29 mouse cellular contexts compared by ENCODE assay signal in the genomic region with DNA sequence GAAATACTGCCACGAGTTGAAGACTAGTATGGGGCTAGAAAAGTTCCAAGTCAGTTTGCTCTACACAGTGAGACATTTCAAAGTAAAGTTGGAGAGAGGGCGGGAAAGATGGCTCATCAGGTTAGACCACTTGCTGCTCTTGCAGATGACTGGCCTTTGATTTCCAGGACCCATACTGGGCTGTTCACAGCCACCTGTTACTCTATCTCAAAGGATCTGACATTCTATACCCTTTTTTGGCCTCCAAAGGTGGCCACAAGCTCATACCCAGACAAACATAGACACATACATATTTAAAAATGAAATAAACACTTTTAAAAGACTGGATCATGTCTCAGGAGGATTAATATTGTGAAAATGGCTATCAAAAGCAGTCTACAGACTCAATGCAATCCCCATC.
"Had no signal": no experiment of that assay in that cellular context is flagged by ENCODE, and none has a peak within 500 bp of the region (broad histone marks: within the 10 kb centered on the region; RNA-seq: fewer than 3 reads in every experiment).

No protein-coding gene starts in this region.

- H3K4me1 ChIP-seq: heart, embryonic 10.5 days; heart, embryonic 15.5 days; hindbrain, embryonic 10.5 days; hindbrain, embryonic 12.5 days; hindbrain, embryonic 13.5 days; hindbrain, embryonic 15.5 days; intestine, embryonic 15.5 days; kidney, embryonic 15.5 days had no signal

- H3K4me2 ChIP-seq: heart, embryonic 11.5 days; heart, embryonic 12.5 days; heart, embryonic 13.5 days; heart, embryonic 15.5 days; hindbrain, embryonic 12.5 days; hindbrain, embryonic 13.5 days; hindbrain, embryonic 14.5 days; hindbrain, embryonic 15.5 days; intestine, embryonic 15.5 days; kidney, embryonic 15.5 days had no signal

- DNase-seq: heart, postnatal 10 days; heart, postnatal 14 days; heart, postnatal 36 days; heart, postnatal 4 days; kidney, adult 11 months; kidney, adult 18-20 months; kidney, adult 2 months; kidney, adult 8-10 months; kidney, adult 9 months; kidney, postnatal 10 days; kidney, postnatal 14 days; kidney, postnatal 25 days; kidney, postnatal 36 days; kidney, postnatal 4 days; layer of hippocampus, adult 9-11 months; layer of hippocampus, postnatal 36 days had no signal

- H3K4me3 ChIP-seq: heart, embryonic 10.5 days; heart, embryonic 12.5 days; heart, embryonic 13.5 days; heart, embryonic 15.5 days; hindbrain, embryonic 10.5 days; hindbrain, embryonic 12.5 days; hindbrain, embryonic 13.5 days; hindbrain, embryonic 15.5 days; intestine, embryonic 15.5 days; kidney, embryonic 15.5 days; layer of hippocampus, adult 2 months had no signal

- H3K27me3 ChIP-seq: heart, embryonic 12.5 days; heart, embryonic 13.5 days; heart, embryonic 15.5 days; hindbrain, embryonic 12.5 days; hindbrain, embryonic 13.5 days; hindbrain, embryonic 15.5 days; intestine, embryonic 15.5 days; kidney, embryonic 15.5 days had no signal
